Mouse (Mus musculus) left cerebral cortex, adult 8-10 months (tissue): Measurements from ENCODE around the gene Sertad1. TPM values are rescaled to one million over a fixed set of nuclear protein-coding genes. Genes with fewer than 3 reads are reported as not detected.

ENCODE experiments used
- DNase-seq, 2 experiments: peaks; one replicate each; pipeline ENCODE4 v3.0.0; 2022; ENCODE audit warnings: low spot score in 2 of 2
- total RNA-seq, 4 experiments: library from RNA; stranded (reverse); gene quantifications; 2 replicates each; pipeline ENCODE4 v1.2.4; 2022

Sertad1 gene
- total RNA-seq, 4 experiments from 2014 or later, result 13.8 to 17.5 (median 14.1) TPM

- DNase-seq, result no peak
Measured at GRCm38 (mm10) chr7:27499036-27499435, 12.3 kb downstream of the Sertad1 start, which contains the start of gene Prx. Gene Prx (plus strand): TSS chr7:27499324.

- DNase-seq, result no peak
Measured at GRCm38 (mm10) chr7:27501620-27502019, 14.9 kb downstream of the Sertad1 start.

- DNase-seq, result no peak
Measured at GRCm38 (mm10) chr7:27506765-27507370, 20.2 kb downstream of the Sertad1 start.

- DNase-seq, result peak; percentile 76 to 89
Measured at GRCm38 (mm10) chr7:27507711-27508647, 21.3 kb downstream of the Sertad1 start.

- DNase-seq, result no peak
Measured at GRCm38 (mm10) chr7:27508648-27509005, 21.9 kb downstream of the Sertad1 start.

GRCm38 (mm10) chr7:27510809-27511208 is 24.1 kb downstream of the Sertad1 start:
- no peak for DNase-seq

GRCm38 (mm10) chr7:27514961-27515360 is 28.3 kb downstream of the Sertad1 start:
- DNase-seq, result no peak

- no peak for DNase-seq
Measured at GRCm38 (mm10) chr7:27518314-27518713, 31.6 kb downstream of the Sertad1 start.

- no peak for DNase-seq
Measured at GRCm38 (mm10) chr7:27520104-27520503, 33.4 kb downstream of the Sertad1 start.

- DNase-seq, result no peak
Measured at GRCm38 (mm10) chr7:27520599-27520998, 33.9 kb downstream of the Sertad1 start.

- no peak for DNase-seq
Measured at GRCm38 (mm10) chr7:27522967-27523366, 36.3 kb downstream of the Sertad1 start, which contains the start of gene Hipk4. Gene Hipk4 (plus strand): TSS chr7:27523267.

- DNase-seq, result no peak
Measured at GRCm38 (mm10) chr7:27523805-27524204, 37.1 kb downstream of the Sertad1 start.

- DNase-seq, result peak in 1 of 2 experiments; percentile 61
Measured at GRCm38 (mm10) chr7:27526039-27526827, 39.5 kb downstream of the Sertad1 start.

- no peak for DNase-seq
Measured at GRCm38 (mm10) chr7:27529070-27529469, 42.4 kb downstream of the Sertad1 start.

- no peak for DNase-seq
Measured at GRCm38 (mm10) chr7:27530937-27531336, 44.2 kb downstream of the Sertad1 start.

GRCm38 (mm10) chr7:27531707-27532106 is 45.0 kb downstream of the Sertad1 start:
- no peak for DNase-seq

- DNase-seq, result no peak
Measured at GRCm38 (mm10) chr7:27532480-27533050, 45.9 kb downstream of the Sertad1 start.

- no peak for DNase-seq
Measured at GRCm38 (mm10) chr7:27535386-27535785, 48.7 kb downstream of the Sertad1 start.

- no peak for DNase-seq
Measured at GRCm38 (mm10) chr7:27536618-27537017, 49.9 kb downstream of the Sertad1 start.

GRCm38 (mm10) chr7:27537998-27538397 is 51.3 kb downstream of the Sertad1 start:
- no peak for DNase-seq

- no peak for DNase-seq
Measured at GRCm38 (mm10) chr7:27538797-27539196, 52.1 kb downstream of the Sertad1 start.
